Mouse (Mus musculus) thymus, postnatal 25 days (tissue): ENCODE results near the gene Cdc42se1.
A peak's percentile ranks its signal among the peaks of the same experiment; 100 is the strongest.
"Not testable (repeated sequence)": the region's sequence is repeated elsewhere in the genome, so short reads cannot be mapped to it uniquely, and the experiment has no call there.

Experiments
- DNase-seq: peaks from one replicate; pipeline ENCODE4 v3.0.0; 2022

Gene Cdc42se1

GRCm38 (mm10) chr3:95228148-95228893 lies at the start of gene Cdc42se1:
Gene Cdc42se1, plus strand, starts transcription at chr3:95228732.
- DNase-seq, result peak; percentile 93

GRCm38 (mm10) chr3:95178948-95179347 lies 49.6 kb upstream of the Cdc42se1 start:
- DNase-seq, result no peak

GRCm38 (mm10) chr3:95179890-95180289 lies 48.6 kb upstream of the Cdc42se1 start:
- no peak for DNase-seq

GRCm38 (mm10) chr3:95181841-95182240 lies 46.7 kb upstream of the Cdc42se1 start:
- DNase-seq, result no peak

GRCm38 (mm10) chr3:95184796-95185577 lies 43.5 kb upstream of the Cdc42se1 start:
- DNase-seq, result peak; percentile 12

GRCm38 (mm10) chr3:95186100-95186499 lies 42.4 kb upstream of the Cdc42se1 start:
- DNase-seq, result no peak

- no peak for DNase-seq
Measured at GRCm38 (mm10) chr3:95186888-95187287, 41.6 kb upstream of the Cdc42se1 start.

GRCm38 (mm10) chr3:95194721-95195135 lies 33.8 kb upstream of the Cdc42se1 start:
- DNase-seq, result no peak

- no peak for DNase-seq
Measured at GRCm38 (mm10) chr3:95195772-95196171, 32.8 kb upstream of the Cdc42se1 start.

GRCm38 (mm10) chr3:95199101-95199500 lies 29.4 kb upstream of the Cdc42se1 start:
- no peak for DNase-seq

GRCm38 (mm10) chr3:95200132-95200531 lies 28.4 kb upstream of the Cdc42se1 start:
- DNase-seq, result no peak

GRCm38 (mm10) chr3:95200562-95200961 lies 28.0 kb upstream of the Cdc42se1 start:
- no peak for DNase-seq

GRCm38 (mm10) chr3:95203880-95204279 lies 24.7 kb upstream of the Cdc42se1 start:
- DNase-seq, result no peak

GRCm38 (mm10) chr3:95208286-95208685 lies 20.2 kb upstream of the Cdc42se1 start:
- DNase-seq, result no peak

- DNase-seq, result peak; percentile 59
Measured at GRCm38 (mm10) chr3:95210585-95210984, 17.9 kb upstream of the Cdc42se1 start.

GRCm38 (mm10) chr3:95212889-95213608 lies 15.5 kb upstream of the Cdc42se1 start:
- not testable (repeated sequence) for DNase-seq

GRCm38 (mm10) chr3:95213609-95213975 lies 14.9 kb upstream of the Cdc42se1 start:
- no peak for DNase-seq

GRCm38 (mm10) chr3:95216655-95217254 lies 11.8 kb upstream of the Cdc42se1 start:
- no peak for DNase-seq

GRCm38 (mm10) chr3:95217255-95218134 lies 11.0 kb upstream of the Cdc42se1 start, which contains the start of gene Gabpb2:
Gene Gabpb2, minus strand, starts transcription at chr3:95217916.
- peak; percentile 98 for DNase-seq

GRCm38 (mm10) chr3:95218466-95219137 lies 9.9 kb upstream of the Cdc42se1 start:
- DNase-seq, result no peak

- no peak for DNase-seq
Measured at GRCm38 (mm10) chr3:95223041-95223440, 5.5 kb upstream of the Cdc42se1 start.
